Mouse (Mus musculus) urinary bladder, postnatal 25 days (tissue): ENCODE data around the gene Olfr332.
A peak's percentile ranks its signal among the peaks of the same experiment; 100 is the strongest.
"Not testable (repeated sequence)": the region's sequence is repeated elsewhere in the genome, so short reads cannot be mapped to it uniquely, and the experiment has no call there.

Source experiments
- DNase-seq: peaks from one replicate; pipeline ENCODE4 v3.0.0; 2022; ENCODE audit warnings: low spot score

Gene Olfr332

DNA sequence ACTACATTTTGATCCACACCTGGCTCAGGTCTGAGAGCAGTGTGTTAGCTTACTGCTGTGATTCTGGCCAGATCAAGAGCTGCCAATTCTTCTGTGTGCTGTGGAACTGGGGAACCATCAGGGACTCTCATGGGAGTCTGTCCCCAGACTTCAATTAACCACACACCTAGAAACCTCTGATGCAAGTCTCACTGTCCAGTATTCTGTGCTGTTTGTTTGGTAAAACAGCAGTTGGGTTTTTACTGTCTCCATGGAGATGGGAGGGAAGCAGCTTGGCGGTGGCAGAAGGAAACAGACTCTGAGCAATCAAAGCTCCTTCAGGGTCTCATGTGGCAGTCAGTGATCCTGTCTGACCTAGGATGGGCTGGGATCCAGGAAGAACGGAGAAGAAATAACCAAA lies at the start of gene Olfr332:
Gene Olfr332, minus strand, starts transcription at position 101 of the 400 bp plus-strand sequence.
- no peak for DNase-seq

DNA sequence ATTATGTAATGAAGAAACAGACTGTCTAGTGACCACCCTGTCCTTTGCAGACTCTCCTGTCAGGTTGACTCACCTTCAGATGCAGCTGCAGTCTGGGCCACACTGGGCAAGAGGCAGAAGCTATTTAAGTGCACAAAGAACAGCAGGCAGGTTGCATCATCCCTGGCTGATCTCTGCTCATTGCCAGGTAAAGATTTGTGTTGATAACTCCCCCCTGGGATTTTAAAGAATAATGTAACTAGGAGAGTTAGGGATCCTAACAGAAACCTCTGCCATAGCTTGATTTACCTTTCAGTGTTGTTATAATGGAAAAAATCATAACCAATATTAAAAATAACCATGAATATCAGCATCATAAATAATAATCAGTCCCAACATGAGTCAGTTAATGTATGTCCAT lies 42.4 kb upstream of the Olfr332 start, which contains the start of gene Olfr330:
Gene Olfr330, minus strand, starts transcription at position 101 of the 400 bp plus-strand sequence.
- DNase-seq: not testable (repeated sequence)

DNA sequence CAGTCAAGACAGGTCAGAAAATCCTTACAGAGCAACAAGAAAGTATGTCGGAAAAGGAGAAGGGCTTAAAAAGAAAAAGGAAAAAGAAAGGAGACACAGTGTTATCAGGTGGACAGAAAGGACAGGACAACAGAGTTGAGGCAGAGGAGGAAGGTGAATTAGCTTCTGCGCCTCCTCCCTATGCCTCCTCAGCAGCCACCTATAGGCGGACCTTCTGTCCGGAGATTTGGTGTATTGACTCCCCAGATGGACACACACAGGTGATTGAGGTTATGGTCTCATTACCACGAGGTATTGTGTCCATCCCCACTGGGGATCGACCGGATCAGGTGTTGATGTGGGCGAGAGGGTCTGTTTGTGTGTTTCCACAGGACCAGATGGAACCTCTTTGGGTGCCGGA lies 27.4 kb upstream of the Olfr332 start:
- DNase-seq: peak; percentile 20

DNA sequence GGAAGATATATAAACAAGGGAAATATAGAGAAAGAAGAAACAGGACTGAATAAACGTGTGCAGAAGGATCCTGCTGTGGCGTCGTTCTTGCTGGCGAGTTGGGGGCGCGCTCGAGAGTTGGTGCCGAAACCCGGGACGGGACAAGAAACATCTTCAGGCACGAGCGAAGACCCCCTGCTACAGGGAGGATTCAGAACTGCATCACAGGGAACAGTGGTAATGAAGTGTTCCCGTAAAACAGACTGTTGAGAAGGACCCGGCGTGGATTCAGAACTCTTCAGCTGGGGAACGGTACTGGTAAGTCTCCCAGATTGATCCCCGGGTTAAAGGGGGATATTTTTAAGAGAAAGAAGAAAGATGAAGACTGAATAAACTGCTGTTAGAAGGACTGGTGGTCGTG lies 26.6 kb upstream of the Olfr332 start:
- DNase-seq: peak; percentile 79

DNA sequence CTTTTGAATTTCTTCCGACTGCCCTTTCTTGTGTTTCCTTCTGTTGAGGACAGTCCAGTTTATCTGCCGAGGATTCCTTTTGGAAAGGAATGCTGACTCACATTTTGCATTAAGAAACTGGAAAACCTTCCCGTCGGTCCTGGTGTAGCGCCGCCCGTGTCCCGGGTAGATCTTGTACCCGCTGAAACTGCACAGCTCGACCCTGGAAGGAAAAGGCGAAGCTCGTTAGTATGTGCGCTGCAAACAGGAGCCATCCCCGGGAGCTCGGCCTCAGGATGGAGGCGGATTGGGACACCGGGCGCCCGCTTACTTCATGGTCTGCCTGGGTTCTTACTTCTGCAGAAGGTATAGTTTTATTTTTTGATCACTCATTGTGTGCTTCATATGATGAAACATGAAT lies 16.7 kb upstream of the Olfr332 start:
- DNase-seq: not testable (repeated sequence)

DNA sequence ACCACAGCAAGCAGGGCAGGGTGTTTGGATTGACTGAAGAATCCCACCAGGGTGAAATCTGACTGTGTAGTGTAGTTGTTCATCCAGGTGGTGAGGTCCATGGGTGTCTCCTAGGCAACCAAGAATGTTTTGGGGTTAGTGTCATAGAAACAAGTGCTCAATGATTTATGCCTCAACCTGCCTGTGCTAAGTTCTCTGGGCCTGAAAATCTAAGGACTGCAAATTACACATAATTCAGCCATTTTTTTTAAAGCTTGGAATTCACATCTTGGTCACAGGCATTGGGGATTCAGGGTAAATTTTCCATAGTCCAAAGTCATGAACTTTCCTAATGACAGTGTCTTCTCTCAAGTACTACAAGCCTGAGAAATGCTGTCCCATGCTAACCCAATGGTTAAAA lies 10.1 kb upstream of the Olfr332 start, which contains the start of gene Olfr331:
Gene Olfr331, minus strand, starts transcription at position 101 of the 400 bp plus-strand sequence.
- not testable (repeated sequence) for DNase-seq

DNA sequence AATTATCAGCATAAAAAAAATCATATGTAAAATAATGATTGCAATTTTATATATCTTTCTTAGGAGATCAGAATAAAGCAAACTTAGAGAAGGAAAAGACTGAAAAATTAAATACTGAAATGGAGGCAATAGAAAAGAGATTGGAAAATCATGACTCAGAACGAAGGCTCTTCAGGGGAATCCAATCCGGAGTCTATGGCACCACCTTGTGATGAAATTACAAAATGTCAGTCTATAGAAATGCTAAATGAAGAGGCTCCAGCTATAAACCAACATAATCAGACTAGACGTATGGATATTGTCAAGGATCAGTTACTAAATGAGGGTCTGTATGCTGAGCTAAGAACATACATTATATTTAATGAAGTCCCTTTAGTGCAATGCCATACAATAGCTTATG lies 6.9 kb upstream of the Olfr332 start:
- DNase-seq: no peak

DNA sequence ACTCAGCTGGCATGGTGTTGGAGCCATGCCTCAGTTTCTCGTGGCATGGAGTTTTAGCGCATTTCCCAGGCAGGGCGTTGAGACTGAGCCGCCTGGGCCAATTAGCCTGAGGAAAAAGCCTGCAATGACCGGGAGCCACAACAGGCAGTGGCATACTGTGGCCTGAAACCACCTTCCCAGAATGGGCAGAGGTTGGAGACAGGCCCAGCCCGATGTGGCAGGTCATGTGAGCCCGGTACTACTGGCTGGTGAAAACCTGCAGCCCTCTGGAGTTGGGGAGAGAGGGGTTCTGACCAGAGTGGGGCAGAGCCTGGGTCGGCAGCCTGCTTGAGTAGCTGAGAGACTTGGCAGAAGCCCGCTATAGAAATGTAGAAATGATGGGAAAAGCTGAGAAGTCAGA lies 6.4 kb upstream of the Olfr332 start:
- DNase-seq: no peak

DNA sequence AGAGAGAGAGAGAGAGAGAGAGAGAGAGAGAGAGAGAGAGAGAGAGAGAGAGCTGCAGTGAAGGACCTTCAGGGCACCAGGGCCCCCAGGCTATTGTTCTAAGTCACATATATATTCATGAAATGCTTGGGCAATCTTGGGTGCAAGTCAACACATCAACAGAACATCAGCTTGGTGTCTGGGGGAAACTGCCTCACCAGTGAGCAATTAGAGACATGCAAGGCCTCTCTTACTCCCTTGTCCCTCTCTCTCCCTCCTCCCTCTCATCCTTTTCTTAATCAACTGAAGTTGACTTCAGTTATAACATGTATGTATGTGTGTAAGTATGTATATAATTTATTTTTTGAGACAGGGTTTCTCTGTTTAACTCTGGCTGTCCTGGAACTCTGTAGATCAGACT lies 30.2 kb downstream of the Olfr332 start, which contains the start of gene Olfr30:
Gene Olfr30, minus strand, starts transcription at position 101 of the 400 bp plus-strand sequence.
- no peak for DNase-seq

DNA sequence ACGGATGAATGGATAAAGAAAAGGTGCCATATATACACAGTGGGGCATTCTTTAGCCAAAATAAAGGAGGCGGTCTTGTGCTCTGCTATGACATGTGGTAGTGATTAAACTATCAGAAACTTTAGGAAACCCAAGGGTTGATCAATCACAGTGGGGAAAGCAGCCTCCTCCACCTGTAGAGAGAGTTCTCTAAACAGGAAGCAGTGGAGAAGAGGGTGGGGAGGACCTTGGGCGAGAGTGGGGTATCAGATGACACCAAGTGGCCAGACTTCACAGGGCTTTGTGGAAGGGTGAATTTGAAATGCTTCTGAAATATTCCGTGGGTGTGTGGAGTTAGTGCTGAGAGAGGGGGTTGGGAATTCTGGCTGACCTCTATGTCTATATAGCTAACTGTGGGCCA lies 38.8 kb downstream of the Olfr332 start:
- no peak for DNase-seq

DNA sequence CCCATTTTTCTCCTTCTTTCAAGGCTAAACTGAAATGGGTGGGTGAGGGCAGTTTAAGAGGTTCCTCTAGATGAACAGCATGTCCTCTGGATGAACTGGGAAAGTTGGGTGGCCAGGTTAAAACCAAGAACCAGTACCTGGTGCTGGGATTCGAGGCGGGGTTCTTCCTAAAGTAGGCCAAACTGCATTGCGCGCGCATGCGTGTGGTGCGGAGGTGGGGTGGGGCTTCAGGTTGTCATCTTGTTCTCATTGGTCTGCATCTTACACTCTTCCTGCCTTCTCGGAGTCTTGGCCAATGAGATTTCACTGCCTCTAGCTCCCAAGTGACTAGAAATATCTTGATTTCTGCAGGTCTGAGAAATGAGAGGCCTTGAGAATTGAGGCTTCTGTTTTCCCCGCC lies 39.6 kb downstream of the Olfr332 start, which contains the start of gene Lypd9:
Gene Lypd9, minus strand, starts transcription at position 165 of the 400 bp plus-strand sequence.
- DNase-seq: no peak
